Mouse (Mus musculus): ENCODE results near the gene Stk10.

DNA sequence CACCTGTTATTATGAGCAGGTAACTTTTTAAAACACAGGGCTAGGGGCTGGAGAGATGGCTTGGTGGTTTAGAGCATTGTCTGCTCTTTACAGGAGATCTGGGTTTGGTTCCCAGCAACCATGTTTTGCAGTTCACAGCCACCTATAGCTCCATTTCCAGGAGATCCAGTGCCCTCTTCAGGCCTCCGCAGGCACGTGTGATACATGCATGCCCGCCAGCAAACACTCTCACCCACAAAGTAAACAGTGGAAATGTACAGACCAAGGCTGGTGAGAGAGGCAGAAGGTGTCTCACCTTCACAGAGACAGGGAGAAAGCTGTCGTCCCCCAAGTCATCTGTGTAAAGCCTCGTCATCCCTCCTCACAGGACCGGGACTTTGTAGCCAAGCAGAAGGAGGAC, 79.2 kb downstream of the Stk10 start:
- TF ChIP-seq CTCF (conservative IDR thresholded peaks at IDR 0.05; ENCODE audit: insufficient read depth, insufficient read length, low read depth, low read length) (no peak), POLR2A (IDR thresholded peaks at IDR 0.05; ENCODE audit: low read depth, low read length) (no peak)
